Mouse (Mus musculus) testis, adult 2 months (tissue): ENCODE results near the gene Hectd4.

Source experiments
- CTCF ChIP-seq: fragments of 200-500 bp; IDR thresholded peaks from 2 replicates; pipeline ENCODE4 v1.5.1; 2012; ENCODE audit warnings: low read depth, mild to moderate bottlenecking, inconsistent platforms, low read length, moderate library complexity; ENCODE audit not compliant: control insufficient read depth, insufficient read depth, insufficient replicate concordance
- POLR2A ChIP-seq: fragments of 200-500 bp; IDR thresholded peaks from 2 replicates; pipeline ENCODE4 v1.6.1; 2012; ENCODE audit warnings: low read depth, mild to moderate bottlenecking, inconsistent platforms, low read length, moderate library complexity; ENCODE audit not compliant: control insufficient read depth

DNA sequence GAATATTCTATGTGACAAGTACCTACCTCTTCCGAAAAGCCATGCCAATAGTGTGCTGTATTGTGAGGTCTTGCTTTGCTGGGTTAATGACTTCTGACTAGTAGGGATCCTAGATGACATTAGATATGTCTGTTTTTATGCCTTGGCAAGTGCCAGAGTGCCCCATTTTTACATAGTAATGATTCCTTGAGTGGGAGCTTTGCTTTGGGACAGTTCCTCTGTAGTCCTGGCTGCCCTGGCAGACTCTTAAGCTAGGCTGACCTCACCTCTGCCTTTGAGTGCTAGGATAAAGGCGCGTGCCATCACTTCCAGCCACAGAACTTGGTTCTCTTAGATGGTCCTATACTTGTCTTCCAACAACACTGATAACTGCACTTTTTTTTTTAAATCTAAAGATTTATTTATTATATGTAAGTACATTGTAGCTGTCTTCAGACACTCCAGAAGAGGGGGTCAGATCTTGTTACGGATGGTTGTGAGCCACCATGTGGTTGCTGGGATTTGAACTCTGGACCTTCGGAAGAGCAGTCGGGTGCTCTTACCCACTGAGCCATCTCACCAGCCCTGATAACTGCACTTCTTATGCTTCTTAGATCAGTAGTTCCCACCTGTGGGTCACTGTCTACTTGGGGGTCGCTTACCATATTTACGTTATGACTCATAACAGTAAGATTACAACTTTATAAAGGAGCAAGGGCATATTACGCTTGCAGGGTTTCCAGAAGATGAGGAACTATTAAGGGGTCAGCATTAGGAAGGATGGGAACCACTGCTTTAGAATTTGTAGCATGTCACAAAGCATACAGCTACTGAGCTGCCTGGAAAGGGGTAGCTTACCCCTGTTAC is 10.0 kb upstream of the Hectd4 start:
- no peak for TF ChIP-seq CTCF
- no peak for TF ChIP-seq POLR2A
